Mouse (Mus musculus): ENCODE data around the gene Zmynd10.
A peak's percentile ranks its signal among the peaks of the same experiment; 100 is the strongest.

Gene Zmynd10

GRCm38 (mm10) chr9:107580501-107581317, 33.6 kb downstream of the Zmynd10 start, which contains the start of gene Hyal3:
TSS of gene Hyal3 (plus strand) at chr9:107580818.
- peak; percentile 89 for DNase-seq (ENCODE audit: low spot score)

- DNase-seq (ENCODE audit: low spot score): no peak
Observed at GRCm38 (mm10) chr9:107581584-107581983, 34.5 kb downstream of the Zmynd10 start.

GRCm38 (mm10) chr9:107582509-107583062, 35.5 kb downstream of the Zmynd10 start:
- DNase-seq (ENCODE audit: low spot score): no peak

GRCm38 (mm10) chr9:107583174-107583573, 36.1 kb downstream of the Zmynd10 start:
- DNase-seq (ENCODE audit: low spot score): no peak

GRCm38 (mm10) chr9:107586504-107586903, 39.4 kb downstream of the Zmynd10 start:
- DNase-seq (ENCODE audit: low spot score): no peak

- DNase-seq (ENCODE audit: low spot score): peak; percentile 97
Observed at GRCm38 (mm10) chr9:107586974-107587832, 40.1 kb downstream of the Zmynd10 start, which contains the start of gene Ifrd2. TSS of gene Ifrd2 (plus strand) at chr9:107587642.

GRCm38 (mm10) chr9:107587833-107588639, 40.9 kb downstream of the Zmynd10 start:
- no peak for DNase-seq (ENCODE audit: low spot score)

- DNase-seq (ENCODE audit: low spot score): no peak
Observed at GRCm38 (mm10) chr9:107590058-107590772, 43.1 kb downstream of the Zmynd10 start.

- DNase-seq (ENCODE audit: low spot score): no peak
Observed at GRCm38 (mm10) chr9:107590773-107591060, 43.6 kb downstream of the Zmynd10 start.

GRCm38 (mm10) chr9:107593101-107593976, 46.2 kb downstream of the Zmynd10 start:
- no peak for DNase-seq (ENCODE audit: low spot score)

GRCm38 (mm10) chr9:107594281-107595062, 47.4 kb downstream of the Zmynd10 start:
- no peak for DNase-seq (ENCODE audit: low spot score)

- DNase-seq (ENCODE audit: low spot score): no peak
Observed at GRCm38 (mm10) chr9:107596619-107597569, 49.8 kb downstream of the Zmynd10 start.

GRCm38 (mm10) chr9:107598385-107598784, 51.3 kb downstream of the Zmynd10 start:
- no peak for DNase-seq (ENCODE audit: low spot score)

- no peak for DNase-seq (ENCODE audit: low spot score)
Observed at GRCm38 (mm10) chr9:107599433-107599832, 52.3 kb downstream of the Zmynd10 start.

GRCm38 (mm10) chr9:107599842-107600241, 52.7 kb downstream of the Zmynd10 start:
- DNase-seq (ENCODE audit: low spot score): no peak

- no peak for DNase-seq (ENCODE audit: low spot score)
Observed at GRCm38 (mm10) chr9:107600745-107601144, 53.6 kb downstream of the Zmynd10 start.
